Mouse (Mus musculus) cerebellum, adult 11-12 months (tissue): ENCODE measurements around the gene Hoxa3.
A peak's percentile ranks its signal among the peaks of the same experiment; 100 is the strongest.

Experiments
- DNase-seq: peaks from one replicate; pipeline ENCODE4 v3.0.0; 2022

Gene Hoxa3

DNA sequence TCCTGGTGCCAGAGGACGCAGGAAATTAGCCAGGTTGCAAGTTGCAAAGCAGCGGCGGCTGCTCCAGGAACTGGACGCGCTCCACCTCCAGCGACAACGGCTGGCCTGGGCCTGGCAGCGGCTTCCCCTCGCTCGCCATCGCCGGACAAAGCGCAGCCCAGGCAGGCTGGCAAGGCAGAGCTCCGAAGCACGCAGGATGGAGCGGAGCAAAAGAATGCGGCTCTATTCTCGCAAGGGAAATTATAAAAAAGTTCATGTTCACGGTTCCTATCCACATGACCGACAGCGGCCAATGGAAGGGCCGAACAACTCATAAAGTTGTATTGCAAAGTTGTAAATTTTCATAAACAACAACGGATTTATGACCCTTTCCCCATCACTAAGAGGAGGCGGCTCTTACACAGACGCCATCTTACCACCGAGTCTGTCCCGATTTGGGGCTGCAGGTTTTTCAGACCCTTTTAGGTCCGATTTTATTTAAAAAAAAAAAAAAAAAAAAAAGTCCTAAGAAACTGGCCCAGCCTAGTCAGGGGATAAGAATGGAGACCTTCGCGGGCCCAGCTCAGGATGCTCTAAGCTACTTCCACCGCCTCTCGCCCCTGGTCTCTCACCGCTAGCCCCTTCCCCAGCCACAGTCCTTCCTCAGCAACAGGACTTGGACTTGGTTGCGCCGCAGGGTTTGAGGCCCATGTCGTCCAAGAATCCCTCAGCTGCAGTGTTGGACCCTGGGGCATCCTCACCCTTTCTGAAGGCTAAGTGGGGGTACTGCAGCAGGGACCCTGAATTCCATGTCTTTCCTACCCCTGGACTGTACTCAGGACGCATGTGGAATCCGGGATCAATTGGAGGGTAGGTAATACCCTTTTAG, at the start of gene Hoxa3, which contains the start of gene Gm28308:
TSS of gene Hoxa3 (minus strand) at position 218 of the 868 bp plus-strand sequence.
TSS of gene Gm28308 (minus strand) at position 221 of the 868 bp plus-strand sequence.
- no peak for DNase-seq

DNA sequence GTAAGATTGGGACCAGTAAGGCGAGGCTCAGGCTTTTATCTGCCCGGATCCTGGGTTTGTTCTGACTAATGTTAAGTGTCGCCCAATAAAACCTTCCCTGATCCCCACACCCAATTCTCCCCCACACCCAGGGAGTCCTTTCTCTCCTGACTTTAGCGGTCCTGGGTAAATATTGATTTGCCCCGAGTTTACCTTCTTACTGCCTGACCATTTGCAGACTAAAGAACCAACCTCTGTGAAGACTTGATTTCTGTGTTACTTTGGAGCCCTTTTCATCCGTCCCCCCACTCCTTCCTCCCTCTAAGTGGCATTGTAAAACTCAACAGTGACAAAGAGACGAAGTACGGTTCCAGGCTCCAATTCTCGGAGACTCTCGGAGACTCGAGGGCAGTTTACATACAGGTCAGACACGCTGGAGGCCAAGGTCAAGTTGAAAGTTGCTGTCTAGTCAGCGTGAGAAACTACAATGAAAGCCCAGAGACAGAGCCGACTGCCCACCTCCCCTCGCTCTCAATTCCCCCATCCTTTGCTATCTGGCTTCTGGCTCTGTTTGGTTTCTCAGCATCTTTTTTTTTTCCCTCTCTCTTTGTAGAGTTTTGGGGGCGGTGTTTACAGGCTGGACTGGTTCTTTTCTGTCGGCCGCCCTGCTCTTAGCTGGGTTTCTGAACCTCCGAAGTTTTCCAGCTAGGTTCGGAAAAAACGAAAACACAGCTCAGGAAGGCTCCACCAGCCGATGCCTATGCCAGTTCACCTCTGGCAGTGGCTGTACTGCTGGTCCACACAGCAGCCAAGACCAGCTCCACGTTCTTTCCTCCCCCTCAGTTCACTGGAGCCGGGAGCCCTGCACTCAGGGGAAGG, 49.6 kb upstream of the Hoxa3 start:
- DNase-seq: no peak

DNA sequence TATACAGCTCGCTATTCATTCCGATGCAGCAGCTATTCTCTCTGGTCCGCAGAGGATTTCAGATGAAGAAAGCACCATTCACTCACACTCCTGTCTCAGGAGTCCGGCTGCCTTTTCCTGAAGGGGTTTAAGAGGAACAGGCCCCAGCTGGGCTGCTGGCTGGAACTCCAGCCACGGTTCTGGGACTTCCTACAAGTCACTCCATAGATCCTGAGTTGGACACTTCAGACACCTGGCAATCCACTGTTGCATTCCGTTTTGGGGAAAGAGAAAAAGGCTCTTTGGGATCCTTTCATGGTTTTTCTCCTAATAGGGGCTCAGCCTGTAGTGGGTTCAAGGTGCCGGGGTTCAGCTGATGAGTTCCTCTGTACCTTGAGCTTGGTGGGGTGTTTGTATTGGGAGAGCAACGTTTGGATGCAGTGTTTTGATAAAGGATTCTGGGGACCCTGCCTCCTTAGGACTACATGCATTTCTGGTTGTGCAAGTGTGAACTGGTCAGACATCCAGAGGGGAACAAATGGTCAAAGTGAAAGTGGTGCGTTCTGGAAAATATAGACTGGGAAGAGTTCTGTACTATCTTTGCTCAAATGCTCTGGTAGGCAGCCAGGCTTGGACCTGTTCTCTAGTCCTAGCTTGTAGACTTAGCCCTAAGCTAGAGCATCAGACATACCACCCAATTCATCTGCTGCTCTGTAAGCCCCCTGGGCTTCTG, 48.8 kb upstream of the Hoxa3 start:
- no peak for DNase-seq

DNA sequence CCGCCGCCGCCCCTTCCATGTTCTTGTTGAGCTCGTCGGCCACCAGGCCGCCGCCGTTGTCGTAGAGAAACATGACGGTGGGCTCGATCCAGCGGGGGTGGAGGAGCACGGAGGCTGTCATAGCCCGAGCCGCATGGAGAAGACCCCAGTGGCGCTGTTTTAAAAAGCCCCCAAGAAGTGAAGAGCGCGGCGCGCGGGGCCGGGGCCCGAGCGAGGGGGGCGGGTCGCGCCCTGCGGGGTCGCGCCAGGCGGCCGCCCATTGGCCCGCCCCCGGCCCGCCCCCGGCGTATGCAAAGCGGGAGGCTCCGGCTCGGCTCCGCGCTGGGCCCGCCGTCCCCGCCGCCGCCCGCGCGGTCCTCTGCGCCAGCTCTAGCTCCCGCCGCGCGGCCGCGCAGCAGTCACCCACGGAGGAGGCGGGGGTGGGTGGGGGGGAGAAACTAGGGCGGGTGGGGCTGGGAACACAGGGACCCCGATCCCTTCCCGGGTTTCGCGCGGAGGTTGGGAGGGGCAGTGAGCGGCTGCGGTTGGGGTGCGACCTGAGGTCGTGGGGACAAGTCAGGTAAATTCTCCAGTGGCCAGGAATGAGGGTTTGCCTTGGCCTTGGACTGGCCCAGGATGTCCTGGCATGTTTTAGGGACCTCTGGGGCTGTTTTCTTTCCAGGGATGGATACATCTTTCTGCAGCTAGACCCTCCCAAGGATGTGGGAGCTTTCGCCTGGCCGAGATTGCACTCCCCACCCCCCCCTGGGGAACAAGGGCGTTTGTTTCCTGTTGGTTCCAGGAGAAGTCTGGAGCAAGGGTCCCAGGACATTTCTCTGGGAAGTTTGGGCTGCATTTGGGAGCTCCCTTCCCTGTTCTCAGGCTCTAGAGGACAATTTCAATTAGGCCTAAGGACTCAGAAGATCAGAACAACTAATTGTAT, 47.8 kb upstream of the Hoxa3 start, which contains the start of gene Hoxa13:
TSS of gene Hoxa13 (minus strand) at position 227 of the 922 bp plus-strand sequence.
- DNase-seq: no peak

DNA sequence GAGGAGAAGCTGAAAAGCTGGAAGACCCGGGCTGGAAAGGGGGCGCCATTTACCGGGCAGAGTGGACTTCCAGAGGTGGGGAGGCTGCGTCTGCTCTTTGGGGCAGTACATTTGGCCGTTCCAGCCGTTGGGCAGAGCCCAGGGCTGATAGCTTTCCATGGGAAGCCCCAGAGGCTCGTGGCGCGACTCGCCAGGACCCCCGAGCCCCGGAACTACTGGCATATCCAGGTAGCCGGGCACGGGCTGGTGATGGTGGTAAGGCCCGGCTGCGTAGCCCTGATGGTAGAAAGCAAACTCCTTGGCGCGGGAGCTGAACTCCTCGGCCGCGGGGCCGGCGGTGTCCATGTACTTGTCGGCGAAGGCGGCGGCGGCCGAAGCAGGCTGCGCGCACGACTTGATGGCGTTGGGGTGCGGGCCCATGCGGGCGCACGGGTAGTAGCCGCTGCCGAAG, 46.7 kb upstream of the Hoxa3 start:
- no peak for DNase-seq

DNA sequence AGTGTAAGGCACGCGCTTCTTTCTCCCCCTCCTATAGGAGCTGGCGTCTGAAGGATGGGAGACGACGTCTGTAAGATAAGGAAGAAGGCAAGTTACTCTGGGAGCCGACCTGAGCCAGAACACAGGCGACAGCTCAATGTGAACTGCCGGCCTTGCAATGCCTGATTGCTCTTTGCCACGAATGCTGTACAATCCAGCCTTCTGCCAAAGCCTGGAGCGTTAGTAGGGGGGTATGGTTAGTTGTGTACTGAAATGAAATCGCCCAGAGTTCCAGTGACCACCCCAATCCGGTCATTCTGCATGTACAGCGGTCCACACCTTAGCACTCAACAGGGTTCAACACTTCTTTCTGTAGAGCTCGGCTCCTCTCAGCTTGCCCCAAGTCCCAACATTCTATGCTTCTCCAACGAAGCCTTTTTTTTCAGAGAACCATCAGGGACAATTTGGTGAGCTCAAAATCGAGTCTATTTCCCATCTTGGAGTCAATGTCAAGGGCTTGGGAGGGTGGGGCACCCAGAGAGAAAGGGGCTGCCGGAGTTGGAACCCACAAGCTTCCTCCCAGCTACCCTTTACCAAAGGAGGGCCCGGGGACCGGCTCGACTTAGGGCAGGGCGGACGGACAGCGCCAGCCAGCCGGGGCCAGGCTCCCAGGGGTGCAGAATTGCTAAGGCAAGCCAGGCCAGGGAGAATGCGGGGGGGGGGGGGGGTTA, 46.1 kb upstream of the Hoxa3 start:
- no peak for DNase-seq

DNA sequence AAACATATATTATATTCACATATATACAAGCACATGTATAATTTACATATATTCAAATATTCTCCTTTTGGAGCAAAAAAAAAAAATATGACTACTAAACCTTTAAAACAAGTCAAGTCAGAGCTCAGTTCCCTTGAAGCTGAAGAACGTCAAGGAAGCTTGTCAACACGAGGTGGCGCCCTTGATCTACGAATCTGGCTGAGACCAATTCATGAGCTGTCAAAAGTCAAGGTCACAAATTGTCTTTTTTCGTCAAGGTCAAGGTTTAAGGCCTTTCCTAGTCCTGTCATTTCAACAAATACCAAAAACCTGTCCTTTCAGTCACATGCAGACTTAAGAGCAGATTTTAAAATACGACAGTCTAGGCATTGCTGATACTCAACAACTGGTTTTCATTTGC, 43.8 kb upstream of the Hoxa3 start:
- DNase-seq: peak; percentile 23

DNA sequence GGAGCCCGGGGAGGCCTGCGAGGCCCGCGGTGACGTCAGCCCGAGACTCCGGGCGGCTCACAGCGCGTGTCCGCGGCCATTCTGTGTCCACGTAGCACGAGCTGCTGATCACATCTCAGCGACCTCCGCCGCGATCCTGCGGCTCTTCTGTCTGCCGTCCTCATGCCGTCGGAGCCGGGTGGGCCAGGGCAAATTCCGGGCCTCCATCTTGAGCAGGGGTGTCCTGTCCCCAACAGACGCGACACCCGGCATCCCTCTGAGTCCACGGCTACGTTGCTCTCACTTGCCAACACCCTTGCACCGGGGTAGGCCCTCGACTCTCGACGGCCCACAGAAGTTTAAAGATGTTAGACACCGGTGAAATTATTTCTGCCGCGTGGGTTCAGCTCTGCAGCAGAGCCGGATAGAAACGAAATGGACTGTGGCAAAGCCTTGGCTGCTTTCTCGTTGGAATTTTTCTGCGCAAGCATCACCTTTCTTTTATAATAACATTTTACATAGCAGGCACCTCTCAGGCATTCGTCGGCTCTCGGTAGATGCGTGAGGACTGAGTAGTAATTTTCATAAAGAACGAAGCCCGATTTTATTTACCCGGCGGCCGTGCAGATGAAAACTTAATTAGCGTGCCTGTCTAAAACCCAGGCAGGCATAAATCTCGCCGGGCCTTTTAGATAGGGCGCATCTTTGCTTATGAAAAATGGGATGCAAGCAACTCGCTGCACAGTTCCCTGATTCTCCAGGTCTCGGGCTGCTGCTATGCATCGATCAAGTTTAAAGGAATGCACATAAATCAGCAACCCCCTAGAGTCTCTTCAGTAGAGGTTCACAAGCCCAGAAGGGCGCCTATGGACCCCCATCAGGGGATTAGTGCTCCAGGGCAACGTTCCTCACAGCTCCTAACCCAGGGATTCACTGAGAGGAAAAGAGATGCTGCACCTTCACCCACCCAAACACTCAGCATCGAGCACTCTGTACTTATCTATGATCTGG, 40.7 kb upstream of the Hoxa3 start:
- DNase-seq: no peak

DNA sequence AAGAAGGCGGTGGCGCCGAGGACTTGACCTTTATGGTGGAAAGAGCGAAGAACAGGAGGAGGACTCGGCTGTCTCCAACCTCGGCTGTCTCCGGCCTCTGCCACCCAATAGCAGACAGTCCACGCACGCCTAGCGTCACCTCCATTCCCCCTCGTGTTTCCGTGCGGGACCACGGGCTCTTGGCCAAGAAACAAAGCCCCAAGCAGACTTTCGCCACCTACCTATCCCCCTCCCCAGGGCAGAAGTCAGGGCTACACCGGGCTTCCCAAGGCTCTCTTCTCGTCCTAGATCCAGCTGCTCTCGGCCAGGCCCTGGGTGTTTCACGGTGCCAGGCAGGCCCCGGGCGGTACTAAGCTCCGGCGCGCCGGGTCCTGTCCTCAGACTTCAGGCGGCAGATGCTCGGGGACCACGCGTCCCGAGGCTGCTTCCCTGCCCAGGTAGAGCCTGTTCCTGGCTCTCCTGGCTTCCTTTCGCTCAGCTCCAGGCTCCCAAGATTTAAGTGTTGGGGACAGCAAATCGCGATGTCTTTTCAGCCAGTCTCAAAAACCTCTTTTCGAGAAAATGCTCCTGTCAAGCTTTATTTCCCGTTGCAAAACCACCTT, 39.7 kb upstream of the Hoxa3 start:
- no peak for DNase-seq

DNA sequence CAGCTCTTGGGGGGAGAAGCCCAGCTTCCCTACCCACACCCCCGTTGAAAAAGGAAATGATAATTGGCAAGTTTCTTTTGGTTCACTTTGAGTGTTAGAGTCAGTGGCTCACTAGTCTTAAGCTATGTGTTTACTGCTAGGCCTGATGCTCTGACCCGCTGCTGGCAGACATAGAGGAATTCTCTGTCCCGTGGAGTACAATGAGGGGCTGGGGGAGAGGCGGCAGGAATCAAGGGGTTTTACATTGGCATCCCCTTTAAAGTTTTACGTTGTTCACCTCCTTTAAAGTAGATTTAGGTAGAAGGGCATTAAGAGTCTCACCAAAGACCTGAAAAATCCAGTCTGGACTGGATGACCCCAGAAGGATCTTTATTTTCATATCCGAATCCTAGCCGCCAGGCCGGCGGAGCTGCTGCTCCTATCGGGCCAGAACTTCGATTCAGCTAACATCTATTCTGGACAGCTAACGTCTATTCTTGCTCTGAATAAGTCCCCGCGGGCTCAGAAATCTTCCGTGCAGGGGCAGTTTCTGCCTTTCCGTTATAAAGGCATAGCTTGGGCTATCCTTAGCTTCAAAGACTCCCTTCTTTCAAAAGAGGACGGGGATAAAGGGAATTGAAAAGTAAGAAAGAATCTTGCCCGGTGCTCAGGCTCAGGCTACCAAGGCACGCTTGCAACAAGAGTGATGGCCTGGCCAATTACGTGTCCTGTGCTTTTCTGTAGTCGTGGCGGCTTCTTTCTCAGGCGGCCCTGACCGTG, 39.1 kb upstream of the Hoxa3 start:
- DNase-seq: no peak

DNA sequence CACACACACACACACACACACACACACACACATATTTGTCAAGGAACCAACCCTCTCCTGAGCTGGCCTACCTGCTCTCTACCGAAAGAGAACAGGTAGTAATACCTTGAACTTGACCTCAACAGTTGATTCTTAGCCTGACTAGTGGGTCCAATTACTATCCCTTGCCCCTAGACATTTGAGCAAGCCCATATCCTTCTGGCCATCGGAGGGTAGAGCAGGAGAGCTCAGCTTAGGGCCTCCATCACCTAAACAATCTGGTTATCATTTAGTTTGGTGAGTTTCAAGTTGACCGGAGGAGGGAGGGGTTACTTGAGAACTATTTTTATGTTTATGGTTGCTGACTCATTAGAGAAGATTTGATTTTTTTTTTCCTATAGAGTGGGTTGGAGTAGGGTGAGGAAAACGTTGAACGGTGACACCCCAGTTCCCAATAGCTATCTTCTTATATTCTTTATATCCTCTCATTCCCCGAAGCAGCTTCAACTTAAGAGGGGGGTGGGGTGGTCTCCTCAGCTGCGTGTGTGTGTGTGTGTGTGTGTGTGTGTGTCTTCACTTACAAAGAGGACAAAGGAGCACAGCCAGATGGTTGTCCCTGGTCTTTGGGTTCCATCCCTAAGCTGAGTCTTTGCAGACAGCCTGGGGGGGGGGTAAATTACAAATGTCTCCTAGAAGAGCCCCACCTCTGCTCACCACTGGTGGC, 38.2 kb upstream of the Hoxa3 start:
- DNase-seq: no peak

DNA sequence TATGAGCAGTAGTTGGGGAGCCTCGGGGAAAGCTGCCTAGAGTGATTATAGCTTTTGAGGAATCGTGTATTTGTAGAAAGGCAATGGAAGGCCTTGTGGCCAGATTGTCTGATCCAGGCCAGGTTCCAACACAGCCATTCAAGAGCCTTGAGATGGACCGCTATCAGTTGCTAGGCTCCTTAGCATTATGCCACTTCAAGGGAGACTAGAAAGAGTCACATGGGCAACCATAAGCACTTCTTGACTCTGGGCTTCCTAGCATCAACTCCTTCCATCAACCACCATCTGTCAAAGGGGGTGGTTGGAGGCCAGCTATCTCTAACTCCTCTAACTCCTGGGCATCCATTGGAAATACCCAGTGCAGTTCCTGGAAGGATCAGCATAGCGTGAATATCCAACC, 36.7 kb upstream of the Hoxa3 start:
- DNase-seq: no peak

DNA sequence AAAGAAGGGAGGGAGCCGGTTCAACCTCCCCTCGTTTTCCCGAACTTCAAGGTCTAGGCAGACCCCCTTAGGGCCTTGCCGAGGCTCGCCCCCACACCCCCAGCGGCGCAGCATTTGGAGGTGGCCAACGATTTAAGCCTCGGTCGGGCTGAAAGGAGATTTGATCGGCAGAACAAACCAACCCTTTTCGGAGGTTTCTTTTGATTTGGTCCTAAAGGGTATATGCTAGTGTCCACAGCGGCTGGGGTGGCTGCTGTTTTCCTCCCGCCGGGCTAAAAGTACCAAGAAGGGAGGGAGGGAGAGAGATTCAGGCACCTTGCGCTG, 36.2 kb upstream of the Hoxa3 start:
- DNase-seq: no peak

DNA sequence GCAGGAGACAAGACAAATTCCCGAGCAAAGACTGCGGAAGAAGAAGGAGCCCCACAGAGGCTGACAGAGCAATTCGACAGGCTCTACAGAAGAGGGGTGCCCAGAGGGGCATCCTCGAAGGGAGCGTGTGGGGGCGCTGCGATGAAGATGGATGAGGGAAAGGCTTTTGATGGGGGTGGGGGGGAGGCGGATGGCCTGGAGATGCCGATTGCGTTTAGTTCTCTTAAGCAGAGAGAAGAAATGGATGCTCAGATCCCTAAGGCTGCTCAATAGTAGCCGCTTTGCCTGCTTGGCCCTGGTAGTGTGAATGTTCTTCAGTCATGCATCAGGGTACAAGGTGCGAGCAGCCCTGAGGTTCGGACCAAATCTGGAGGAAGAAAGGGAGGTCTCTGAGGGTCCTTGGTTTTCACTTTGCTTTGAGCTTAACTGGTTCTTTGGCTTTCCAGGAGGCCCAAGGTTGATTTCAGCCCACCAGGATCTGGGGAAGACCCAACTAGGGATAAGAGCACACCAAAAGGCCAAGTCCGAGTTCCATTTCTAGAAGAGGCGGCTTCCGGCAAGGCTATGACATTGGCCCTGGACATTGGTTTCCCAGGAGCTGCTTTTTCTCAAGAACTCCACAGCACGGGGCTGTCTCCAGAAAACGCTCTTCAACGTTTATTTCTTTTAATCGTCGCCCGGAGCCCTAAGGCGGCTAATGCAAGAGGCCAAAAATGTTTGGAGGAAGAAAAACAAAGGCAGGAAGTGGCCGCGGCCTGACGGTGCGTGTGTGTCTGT, 35.7 kb upstream of the Hoxa3 start:
- DNase-seq: no peak

DNA sequence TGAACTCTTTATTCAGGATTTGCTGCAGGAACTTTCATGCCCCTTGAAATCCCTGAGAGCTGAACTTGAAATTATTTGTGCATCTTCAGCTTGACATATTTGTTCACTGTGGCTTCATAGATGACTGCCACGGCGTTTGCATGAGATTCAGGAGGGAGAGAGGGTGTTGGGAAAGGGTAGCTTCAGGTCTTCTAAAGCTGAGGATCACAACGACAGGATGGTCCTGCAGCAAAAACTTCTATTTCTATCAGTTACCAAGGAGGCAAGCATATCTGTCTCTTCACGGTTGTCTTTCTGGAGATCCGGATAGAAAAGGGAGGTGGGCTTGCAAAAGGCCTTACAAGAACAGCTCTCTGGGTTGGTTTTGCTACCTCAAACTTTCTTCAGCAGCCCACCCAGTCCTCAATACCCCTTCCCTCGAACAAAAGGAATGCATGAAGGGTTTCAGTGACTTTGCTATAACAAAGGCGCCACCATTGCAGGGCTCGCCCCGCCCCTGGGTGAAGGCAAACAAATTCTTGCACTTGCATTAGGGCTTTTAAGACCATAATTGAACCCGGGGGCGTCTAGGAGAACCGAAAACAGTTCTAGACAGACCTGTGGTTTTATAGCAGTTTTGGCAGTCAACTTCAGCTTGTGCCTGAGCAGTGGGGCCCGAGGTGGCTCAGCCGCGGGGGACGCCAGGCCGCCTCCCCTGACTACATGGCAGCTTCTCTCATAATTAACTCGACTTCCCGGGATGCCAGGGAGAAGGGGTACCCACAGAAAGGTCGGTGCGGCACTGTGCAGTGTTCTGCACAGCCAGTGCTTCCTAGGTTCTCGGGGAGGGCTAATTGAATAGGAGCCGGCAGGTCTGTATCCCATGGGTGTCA, 34.9 kb upstream of the Hoxa3 start:
- no peak for DNase-seq

DNA sequence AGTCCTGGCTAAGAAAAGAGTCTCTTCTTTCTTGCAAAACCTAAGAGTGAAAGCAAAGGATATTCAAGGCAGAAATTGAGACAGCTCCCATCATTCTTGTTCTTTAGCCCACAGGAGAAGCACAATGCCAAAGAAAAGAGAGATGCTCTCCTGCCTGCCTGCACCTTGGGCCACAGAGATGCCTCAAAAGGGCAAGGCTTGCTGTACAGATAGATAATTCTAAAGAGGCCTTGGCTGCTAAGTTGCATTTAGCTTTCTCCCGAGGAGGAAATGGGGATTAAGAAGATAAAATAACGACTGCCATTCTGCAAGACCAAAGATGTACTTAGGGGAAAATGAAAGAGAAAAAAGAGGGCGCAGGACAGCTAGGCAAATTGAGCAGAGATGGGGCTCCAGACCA, 33.8 kb upstream of the Hoxa3 start:
- no peak for DNase-seq
